16 mouse cellular contexts compared by ENCODE assay signal in genomic region chr11:74820921-74821320, GRCm38 (mm10). TPM values are rescaled to one million over a fixed set of nuclear protein-coding genes. Genes with fewer than 3 reads are reported as not detected.
DNase-seq lines count a peak whose midpoint lies in the region; ATAC-seq and TF ChIP-seq lines count a peak whose summit lies in the region.
"Had no signal": no experiment of that assay in that cellular context is flagged by ENCODE, and none has a peak within 500 bp of the region (broad histone marks: within the 10 kb centered on the region; RNA-seq: fewer than 3 reads in every experiment).

No protein-coding gene starts in this region.

- no peak for TF ChIP-seq POLR2A in liver, adult 2 months (IDR thresholded peaks at IDR 0.05; ENCODE audit: extremely low read depth, insufficient read depth, low read length)

- no peaks in the 10 kb centered on the region for H3K9me3 ChIP-seq in embryonic facial prominence, embryonic 13.5 days
- no peaks in the 10 kb centered on the region for H3K9me3 ChIP-seq in embryonic facial prominence, embryonic 10.5 days
- H3K9me3 ChIP-seq: forebrain, embryonic 13.5 days; forebrain, embryonic 15.5 days; G1E had no signal

- H3K27me3 ChIP-seq in embryonic facial prominence, embryonic 13.5 days, result no peaks in the 10 kb centered on the region
- H3K27me3 ChIP-seq in embryonic facial prominence, embryonic 10.5 days (replicated peaks; ENCODE audit: low read depth, poor library complexity, severe bottlenecking), result no peaks in the 10 kb centered on the region
- no peaks in the 10 kb centered on the region for H3K27me3 ChIP-seq in liver, adult 2 months (ENCODE audit: control insufficient read depth, insufficient read depth, low read length)
- H3K27me3 ChIP-seq: CH12.LX; forebrain, embryonic 13.5 days; forebrain, embryonic 15.5 days; Patski had no signal

- no peak for ATAC-seq in embryonic facial prominence, embryonic 13.5 days (ENCODE audit: insufficient number of reproducible peaks, insufficient read depth, low FRiP score, low TSS enrichment, low read depth)
- ATAC-seq: activated CD4-positive, CD25-positive, alpha-beta regulatory T cell, adult 4 months; CD4-positive, CD25-positive, alpha-beta regulatory T cell, adult 4 months; forebrain, embryonic 13.5 days; forebrain, embryonic 15.5 days; forebrain, postnatal 0 days; Patski had no signal

- peaks cover 44% of the 10 kb centered on the region for H3K36me3 ChIP-seq in embryonic facial prominence, embryonic 13.5 days
- peaks cover 62% of the 10 kb centered on the region for H3K36me3 ChIP-seq in embryonic facial prominence, embryonic 10.5 days (replicated peaks)
- H3K36me3 ChIP-seq in liver, adult 2 months (ENCODE audit: control insufficient read depth, insufficient read depth, low read length), result peaks cover 12% of the 10 kb centered on the region; the same call in 1 of the 2 replicates

- no peak for TF ChIP-seq CTCF in liver, adult 2 months (IDR thresholded peaks at IDR 0.05; ENCODE audit: low read depth, low read length)

- H3K9ac ChIP-seq in embryonic facial prominence, embryonic 13.5 days, result no peak overlapping the region
- H3K9ac ChIP-seq in liver, adult 2 months (ENCODE audit: low read depth, low read length), result no peak overlapping the region
- H3K9ac ChIP-seq: forebrain, embryonic 13.5 days; forebrain, embryonic 15.5 days; forebrain, postnatal 0 days had no signal

- no peak for DNase-seq in embryonic facial prominence, embryonic 10.5 days (ENCODE audit: low spot score)
- DNase-seq in kidney, adult 8-10 months, result peak; percentile 29 to 43
- DNase-seq in kidney, adult 18-20 months, result no peak
- peak; percentile 95 for DNase-seq in liver, adult 2 months (ENCODE audit: extremely low read depth, low read depth, low spot score)
- DNase-seq in liver, result no peak
- DNase-seq: adrenal gland, adult 8-10 months; cerebellum, adult 11-12 months had no signal

- H3K4me1 ChIP-seq in embryonic facial prominence, embryonic 13.5 days, result no peaks in the 10 kb centered on the region
- peaks cover 1% of the 10 kb centered on the region; the same call in 1 of the 2 replicates for H3K4me1 ChIP-seq in embryonic facial prominence, embryonic 10.5 days
- H3K4me1 ChIP-seq in liver, adult 2 months (ENCODE audit: control insufficient read depth, insufficient read depth, low read length), result peaks cover 17% of the 10 kb centered on the region
- H3K4me1 ChIP-seq: forebrain, embryonic 13.5 days; forebrain, embryonic 15.5 days had no signal

- no peaks in the 10 kb centered on the region for H3K79me2 ChIP-seq in liver, adult 2 months (ENCODE audit: control insufficient read depth, insufficient read depth, low read length)

- H3K4me3 ChIP-seq in embryonic facial prominence, embryonic 13.5 days, result no peak overlapping the region
- no peak overlapping the region for H3K4me3 ChIP-seq in embryonic facial prominence, embryonic 10.5 days
- no peak overlapping the region for H3K4me3 ChIP-seq in liver, adult 2 months (ENCODE audit: insufficient read depth, low read depth, low read length)
- H3K4me3 ChIP-seq: forebrain, embryonic 13.5 days; forebrain, embryonic 15.5 days had no signal

- no peak overlapping the region for H3K4me2 ChIP-seq in embryonic facial prominence, embryonic 13.5 days
- H3K4me2 ChIP-seq: forebrain, embryonic 13.5 days; forebrain, embryonic 15.5 days had no signal

- 73% methylated on average over 1 of the region's 1 CpGs for WGBS in embryonic facial prominence, embryonic 13.5 days
- 73% methylated on average over 1 of the region's 1 CpGs for WGBS in embryonic facial prominence, embryonic 10.5 days
- 17% methylated on average over 1 of the region's 1 CpGs for WGBS in liver, adult 2 months

- H3K27ac ChIP-seq in embryonic facial prominence, embryonic 13.5 days, result 0 out of 2 replicates have a peak overlapping the region, but pooled peaks have one; percentile 44
- no peak overlapping the region for H3K27ac ChIP-seq in embryonic facial prominence, embryonic 10.5 days (replicated peaks)
- peak overlapping the region; percentile 82 for H3K27ac ChIP-seq in liver, adult 2 months (replicated peaks; ENCODE audit: insufficient read depth, low read depth, low read length)
- H3K27ac ChIP-seq: forebrain, embryonic 13.5 days; forebrain, embryonic 15.5 days had no signal

RNA-seq across cellular contexts. Expression of gene Mnt, which starts 9.8 kb away (rescaled TPM):
- 5.7 and 6.0 TPM in 2 replicates for polyA plus RNA-seq in embryonic facial prominence, embryonic 13.5 days (2015; fragmentation: Nextera tagmentation; extraction: Ambion mirVana)
- 5.2 and 5.3 TPM in 2 replicates for polyA plus RNA-seq in embryonic facial prominence, embryonic 10.5 days (2016; fragmentation: Nextera tagmentation; extraction: Ambion mirVana)
- 1.0 and 1.1 TPM in 2 replicates for total RNA-seq in liver, adult 2 months (2014; rRNA removed)
- polyA plus RNA-seq in liver, adult 2 months (2012; rRNA removed), result 4.1 and 4.7 TPM in 2 replicates

RNA-seq across cellular contexts. Expression of gene Mettl16, which starts 50.3 kb away (rescaled TPM):
- polyA plus RNA-seq in embryonic facial prominence, embryonic 13.5 days (2015; fragmentation: Nextera tagmentation; extraction: Ambion mirVana), result 58.4 and 61.8 TPM in 2 replicates
- 73.0 and 73.7 TPM in 2 replicates for polyA plus RNA-seq in embryonic facial prominence, embryonic 10.5 days (2016; fragmentation: Nextera tagmentation; extraction: Ambion mirVana)
- 4.5 and 5.1 TPM in 2 replicates for total RNA-seq in liver, adult 2 months (2014; rRNA removed)
- polyA plus RNA-seq in liver, adult 2 months (2012; rRNA removed), result 2.7 and 3.4 TPM in 2 replicates

Comparison
In these comparisons a context has a peak if more than half of its experiments do, and no peak if none do; other contexts are left out.
1. DNase-seq: peak in kidney, adult 8-10 months (2 of 2) and liver, adult 2 months (single experiment); none in embryonic facial prominence, embryonic 10.5 days (single experiment), kidney, adult 18-20 months (single experiment) and liver (single experiment).
2. RNA of gene Mettl16, which starts 50.3 kb away (polyA plus RNA-seq): 73.0 to 73.7 TPM in embryonic facial prominence, embryonic 10.5 days and 58.4 to 61.8 TPM in embryonic facial prominence, embryonic 13.5 days; 2.7 to 3.4 TPM in liver, adult 2 months; every median in the first group is over 10 times any median in the second.